Mouse (Mus musculus) intestine, embryonic 16.5 days (tissue): Measurements from ENCODE around the gene Jmjd6. TPM values are rescaled to one million over a fixed set of nuclear protein-coding genes. Genes with fewer than 3 reads are reported as not detected.
A peak's percentile ranks its signal among the peaks of the same experiment; 100 is the strongest.

ENCODE experiments used
- ATAC-seq: fragments of 200-750 bp; cut with Nextera tagmentation; 2 replicates; pipeline ENCODE4 v1.8.0; 2017; ENCODE audit warnings: moderate TSS enrichment, moderate library complexity
- H3K27ac ChIP-seq: fragments of 300-500 bp; sonication (generic); 2 replicates; pipeline ENCODE4 v1.5.1; 2014; ENCODE audit warnings: mild to moderate bottlenecking, low read length
- H3K27me3 ChIP-seq: fragments of 300-500 bp; sonication (generic); replicated peaks from 2 replicates; pipeline ENCODE4 v1.6.1; 2014; ENCODE audit warnings: low read length, control low read depth, mixed read lengths; ENCODE audit not compliant: control insufficient read depth, insufficient read depth
- H3K36me3 ChIP-seq: fragments of 300-500 bp; sonication (generic); 2 replicates; pipeline ENCODE4 v1.6.1; 2014; ENCODE audit warnings: low read length, control low read depth; ENCODE audit not compliant: control insufficient read depth, insufficient read depth
- H3K4me1 ChIP-seq: fragments of 300-500 bp; sonication (generic); 2 replicates; pipeline ENCODE4 v1.6.1; 2014; ENCODE audit warnings: low read length, control low read depth, mixed read lengths; ENCODE audit not compliant: control insufficient read depth, insufficient read depth
- H3K4me2 ChIP-seq: fragments of 300-500 bp; sonication (generic); 2 replicates; pipeline ENCODE4 v1.6.1; 2014; ENCODE audit warnings: low read depth, low read length, control low read depth
- H3K4me3 ChIP-seq: fragments of 300-500 bp; sonication (generic); 2 replicates; pipeline ENCODE4 v1.5.1; 2014; ENCODE audit warnings: mild to moderate bottlenecking, low read length
- H3K9ac ChIP-seq: fragments of 300-500 bp; sonication (generic); 2 replicates; pipeline ENCODE4 v1.6.1; 2014; ENCODE audit warnings: low read depth, low read length
- H3K9me3 ChIP-seq: fragments of 300-500 bp; sonication (generic); 2 replicates; pipeline ENCODE4 v1.6.1; 2016; ENCODE audit warnings: low read length, control low read depth; ENCODE audit not compliant: control insufficient read depth
- whole genome bisulfite sequencing: fragments of 180-500 bp; shearing (Covaris S2); extraction: QIAGEN DNeasy Blood & Tissue Kit; methylation state at CpG from one replicate; pipeline ENCODE4 v1.1.7; 2014; 5-methylcytosine and 5-hydroxymethylcytosine counted together
- polyA plus RNA-seq: library from polyadenylated mRNA; unstranded; fragments of >200 nt; fragmentation: Nextera tagmentation; extraction: Ambion mirVana; gene quantifications from 2 replicates; pipeline ENCODE4 v1.2.1, GENCODE M21; 2015

The Jmjd6 gene
- polyA plus RNA-seq: 86.7 and 91.2 TPM in 2 replicates

DNA sequence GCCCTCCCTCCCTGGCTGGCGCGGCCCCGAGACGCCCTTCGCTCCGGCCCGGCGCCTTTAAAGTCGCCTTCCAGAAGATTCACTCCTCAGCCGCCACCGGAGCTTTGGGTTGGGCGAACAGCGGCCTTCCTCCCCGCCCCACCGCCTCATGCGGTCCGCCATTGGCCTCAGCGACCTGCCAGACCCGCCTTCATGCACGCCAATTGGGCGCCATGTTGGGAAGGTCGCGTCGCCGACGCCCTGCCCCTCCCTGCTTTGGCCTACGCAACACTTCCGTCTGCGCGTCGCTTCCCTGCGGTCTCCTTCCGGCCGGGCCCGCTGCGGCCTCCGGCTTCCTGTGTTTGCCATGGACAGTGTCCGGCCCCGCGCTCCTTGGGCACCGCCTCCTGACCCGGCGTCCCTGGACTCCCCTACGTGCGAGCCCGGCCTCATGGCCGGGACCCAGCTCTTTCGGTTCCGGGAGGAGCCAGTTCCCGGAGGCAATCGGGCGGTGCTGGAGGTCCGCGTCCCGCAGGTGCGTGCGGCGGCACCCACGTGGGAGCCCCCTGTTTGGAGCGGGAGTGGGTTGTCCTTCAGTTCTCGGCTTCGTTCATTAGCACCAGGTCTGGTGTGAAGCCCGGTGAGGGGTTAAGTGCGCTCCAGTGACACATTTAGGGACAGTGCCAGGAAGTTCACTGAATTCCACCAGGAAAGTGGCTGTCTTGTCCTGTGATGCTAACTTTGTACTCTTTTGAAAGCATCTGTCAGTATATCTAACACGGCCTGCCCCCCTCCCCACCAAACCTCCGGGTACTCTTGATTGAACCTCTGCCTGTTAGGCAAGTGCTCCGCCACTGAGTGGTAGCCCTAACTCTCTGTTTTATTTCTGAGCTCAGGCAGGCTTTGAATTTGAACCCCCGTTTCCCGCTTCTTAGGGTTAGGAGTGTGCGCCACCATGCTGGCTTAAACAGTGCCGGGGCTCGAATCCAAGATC lies at the start of gene Jmjd6, which contains the start of gene Mettl23:
TSS of gene Jmjd6 (minus strand) at position 189 of the 973 bp plus-strand sequence.
TSS of gene Mettl23 (plus strand) at position 18 of the 973 bp plus-strand sequence.
- Histone ChIP-seq H3K27me3 (no peaks in the 10 kb centered on the region), H3K4me3 (peak within 1 kb of the TSS; percentile 84), H3K9me3 (no peaks in the 10 kb centered on the region), H3K4me2 (peak within 1 kb of the TSS; percentile 82), H3K36me3 (peaks cover 19% of the 10 kb centered on the region; the same call in 1 of the 2 replicates), H3K9ac (peak within 1 kb of the TSS; percentile 96), H3K4me1 (peaks cover 39% of the 10 kb centered on the region), H3K27ac (peak within 1 kb of the TSS; percentile 100)
- WGBS: under 1% methylated on average over 72 of the region's 72 CpGs
- ATAC-seq: peak; percentile 96

DNA sequence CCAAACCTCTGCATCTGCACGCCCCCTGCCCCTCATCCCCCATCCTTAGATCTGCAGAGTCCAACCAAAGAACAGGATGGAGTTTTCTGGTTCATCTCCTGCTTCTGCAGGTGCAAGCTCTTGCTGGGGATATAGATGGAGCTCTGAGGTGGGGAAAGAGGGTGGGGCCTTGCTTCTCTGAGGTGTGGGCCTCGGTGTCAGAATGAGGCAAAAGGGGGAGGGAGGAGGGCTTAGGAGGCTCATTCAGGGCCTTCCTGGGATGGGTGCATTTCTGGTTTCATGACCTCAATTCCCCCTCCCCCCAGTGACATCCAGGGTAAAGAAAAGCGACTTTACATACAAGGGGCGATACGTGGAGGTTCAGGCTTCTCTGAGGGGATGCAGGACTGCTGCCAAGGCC lies 43.9 kb upstream of the Jmjd6 start:
- H3K36me3 ChIP-seq: no peaks in the 10 kb centered on the region
- no peak overlapping the region for H3K27ac ChIP-seq
- no peak overlapping the region for H3K4me3 ChIP-seq
- no peak overlapping the region for H3K4me2 ChIP-seq
- H3K9ac ChIP-seq: no peak overlapping the region
- 63% methylated on average over 5 of the region's 5 CpGs for WGBS
- no peaks in the 10 kb centered on the region; the same call in 1 of the 2 replicates for H3K27me3 ChIP-seq
- H3K4me1 ChIP-seq: no peaks in the 10 kb centered on the region
- H3K9me3 ChIP-seq: no peaks in the 10 kb centered on the region
- ATAC-seq: no peak

DNA sequence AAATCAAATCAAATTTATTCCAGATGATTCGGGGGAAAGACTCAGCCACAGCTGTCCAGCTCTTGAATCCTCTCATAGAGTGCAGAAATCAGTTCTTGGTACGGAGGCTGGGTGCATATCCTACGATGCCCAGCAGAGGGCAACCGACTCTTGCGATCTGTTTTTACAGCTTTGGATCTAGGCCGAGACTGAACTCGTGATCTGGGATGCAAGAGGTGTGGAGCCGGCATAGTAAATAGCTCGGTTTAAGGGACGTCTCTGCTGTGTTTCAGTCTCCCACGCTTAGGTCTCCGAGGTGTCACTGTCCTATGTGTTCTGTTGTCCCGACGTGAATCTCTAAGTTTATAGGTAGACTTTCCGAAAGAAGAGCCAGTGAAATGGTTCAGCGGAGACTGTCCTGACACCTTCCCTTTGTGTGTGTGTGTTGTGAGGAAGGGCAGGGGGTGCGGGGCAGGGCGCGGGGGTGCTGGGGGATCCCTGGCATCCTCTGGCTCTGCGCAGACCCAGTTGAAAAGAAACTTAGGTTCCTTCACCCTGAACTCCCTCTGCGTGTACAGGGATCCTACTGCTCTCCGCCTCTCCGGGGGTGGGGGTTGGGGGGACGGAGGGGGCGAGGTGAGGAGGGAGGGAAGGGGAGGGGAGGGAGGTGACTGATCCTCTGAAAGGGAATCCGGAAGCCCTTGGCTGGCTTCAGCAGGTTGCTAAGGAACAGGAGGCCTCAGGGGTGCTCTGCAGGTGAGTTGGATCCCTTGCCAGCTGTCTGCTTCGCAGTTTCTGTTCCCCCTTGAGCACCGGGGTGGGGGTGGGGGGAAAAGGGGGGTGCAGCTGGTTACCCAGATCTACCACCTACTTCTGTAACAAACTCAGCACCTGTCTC lies 42.3 kb upstream of the Jmjd6 start:
- Histone ChIP-seq H3K27me3 (no peaks in the 10 kb centered on the region; the same call in 1 of the 2 replicates), H3K4me3 (peak overlapping the region; percentile 26), H3K4me2 (peak overlapping the region; percentile 47), H3K9ac (peak overlapping the region; percentile 2; the same call in 1 of the 2 replicates), H3K4me1 (no peaks in the 10 kb centered on the region), H3K27ac (no peak overlapping the region), H3K9me3 (no peaks in the 10 kb centered on the region), H3K36me3 (no peaks in the 10 kb centered on the region)
- WGBS: 4% methylated on average over 27 of the region's 28 CpGs
- peak; percentile 59 for ATAC-seq

DNA sequence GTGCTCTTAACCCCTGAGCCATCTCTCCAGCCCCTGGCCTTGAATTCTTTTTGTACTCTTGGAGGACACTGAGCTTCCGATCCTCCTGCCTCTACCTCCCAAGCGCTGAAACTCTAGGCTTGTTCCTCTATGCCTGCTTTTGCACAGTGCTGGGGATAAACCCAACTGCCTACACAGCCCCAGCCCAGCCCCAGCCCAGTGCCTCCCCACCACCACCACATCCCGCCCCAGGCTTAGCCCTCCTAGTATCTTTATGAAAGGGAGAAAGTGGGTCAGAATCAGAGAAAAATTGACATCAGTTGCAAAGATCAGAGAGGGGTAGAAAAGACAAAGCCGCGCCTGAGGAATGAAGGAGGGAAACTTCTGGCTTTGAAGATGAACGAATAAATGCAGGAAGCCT lies 40.8 kb upstream of the Jmjd6 start:
- no peaks in the 10 kb centered on the region for H3K36me3 ChIP-seq
- no peak overlapping the region for H3K27ac ChIP-seq
- no peak overlapping the region for H3K4me3 ChIP-seq
- H3K4me1 ChIP-seq: no peaks in the 10 kb centered on the region
- WGBS: 81% methylated on average over 6 of the region's 6 CpGs
- H3K4me2 ChIP-seq: no peak overlapping the region
- no peaks in the 10 kb centered on the region; the same call in 1 of the 2 replicates for H3K27me3 ChIP-seq
- H3K9me3 ChIP-seq: no peaks in the 10 kb centered on the region
- ATAC-seq: no peak
- H3K9ac ChIP-seq: no peak overlapping the region

DNA sequence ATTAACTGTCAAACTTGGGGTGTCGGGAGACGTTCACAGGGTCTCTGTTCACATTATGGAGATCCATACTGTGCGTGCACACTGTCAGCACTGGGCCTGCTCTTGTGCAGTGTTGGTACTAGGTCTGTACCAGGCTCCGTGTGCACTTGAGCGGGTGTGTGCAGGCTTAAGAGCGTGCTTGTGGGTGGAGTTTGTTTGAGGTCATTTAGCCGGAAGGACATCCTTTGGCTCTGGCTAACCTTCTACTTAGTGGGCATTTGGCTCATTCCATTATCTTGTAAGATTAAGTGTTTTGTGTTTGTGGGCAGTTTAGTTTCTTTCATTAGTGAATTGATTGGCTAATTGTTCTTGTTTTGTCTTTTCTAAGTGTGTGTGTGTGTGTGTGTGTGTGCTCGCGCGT lies 39.2 kb upstream of the Jmjd6 start:
- H3K27ac ChIP-seq: no peak overlapping the region
- no peaks in the 10 kb centered on the region for H3K9me3 ChIP-seq
- 77% methylated on average over 10 of the region's 10 CpGs for WGBS
- no peak for ATAC-seq
- no peak overlapping the region for H3K4me2 ChIP-seq
- H3K36me3 ChIP-seq: no peaks in the 10 kb centered on the region
- H3K9ac ChIP-seq: no peak overlapping the region
- H3K27me3 ChIP-seq: no peaks in the 10 kb centered on the region; the same call in 1 of the 2 replicates
- no peaks in the 10 kb centered on the region for H3K4me1 ChIP-seq
- no peak overlapping the region for H3K4me3 ChIP-seq

DNA sequence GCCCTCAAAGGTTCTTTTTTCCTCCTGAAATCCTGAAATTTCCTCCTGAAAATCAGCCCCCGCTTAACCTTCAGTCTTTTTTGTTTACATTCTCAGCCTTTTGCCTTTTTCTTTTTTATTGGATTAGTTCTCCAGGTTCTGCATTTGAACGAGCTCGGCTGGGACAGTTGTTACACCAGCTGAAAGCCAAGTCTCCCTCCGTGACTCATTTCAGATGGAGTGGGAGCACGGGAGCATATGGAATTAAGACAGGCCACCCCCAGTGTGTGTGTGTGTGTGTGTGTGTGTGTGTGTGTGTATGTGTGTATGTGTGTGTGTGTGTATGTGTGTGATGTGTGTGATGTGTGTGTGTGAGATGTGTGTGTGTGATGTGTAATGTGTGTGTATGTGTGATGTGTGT lies 38.2 kb upstream of the Jmjd6 start:
- H3K4me3 ChIP-seq: no peak overlapping the region
- H3K4me1 ChIP-seq: no peaks in the 10 kb centered on the region
- no peak overlapping the region for H3K27ac ChIP-seq
- no peak overlapping the region for H3K4me2 ChIP-seq
- no peaks in the 10 kb centered on the region for H3K9me3 ChIP-seq
- H3K9ac ChIP-seq: no peak overlapping the region
- H3K27me3 ChIP-seq: no peaks in the 10 kb centered on the region
- no peak for ATAC-seq
- no peaks in the 10 kb centered on the region for H3K36me3 ChIP-seq
- WGBS: 59% methylated on average over 5 of the region's 5 CpGs

DNA sequence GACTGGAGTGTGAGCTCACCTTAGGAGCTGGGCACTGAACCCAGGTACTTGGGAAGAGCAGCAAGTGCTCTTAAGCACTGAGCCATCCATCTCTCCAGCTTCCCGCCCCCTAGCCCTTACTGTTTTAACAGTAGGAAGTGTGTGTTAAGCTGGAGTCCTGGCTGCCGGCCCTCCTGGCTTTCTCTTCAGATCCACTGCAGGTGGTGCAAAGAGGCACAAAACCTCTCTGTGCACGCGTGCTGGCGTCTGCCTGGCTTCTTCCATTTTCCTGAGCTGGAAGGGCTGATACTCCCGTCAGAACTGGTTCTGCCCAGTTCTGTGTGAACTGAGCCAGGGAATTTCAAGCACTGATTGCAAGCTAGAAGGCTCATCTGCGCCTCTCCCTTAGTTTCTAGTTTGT lies 37.6 kb upstream of the Jmjd6 start:
- no peak for ATAC-seq
- no peaks in the 10 kb centered on the region for H3K27me3 ChIP-seq
- no peak overlapping the region for H3K27ac ChIP-seq
- H3K4me2 ChIP-seq: no peak overlapping the region
- H3K9me3 ChIP-seq: no peaks in the 10 kb centered on the region
- 66% methylated on average over 7 of the region's 7 CpGs for WGBS
- H3K9ac ChIP-seq: no peak overlapping the region
- no peak overlapping the region for H3K4me3 ChIP-seq
- H3K4me1 ChIP-seq: no peaks in the 10 kb centered on the region
- no peaks in the 10 kb centered on the region for H3K36me3 ChIP-seq

DNA sequence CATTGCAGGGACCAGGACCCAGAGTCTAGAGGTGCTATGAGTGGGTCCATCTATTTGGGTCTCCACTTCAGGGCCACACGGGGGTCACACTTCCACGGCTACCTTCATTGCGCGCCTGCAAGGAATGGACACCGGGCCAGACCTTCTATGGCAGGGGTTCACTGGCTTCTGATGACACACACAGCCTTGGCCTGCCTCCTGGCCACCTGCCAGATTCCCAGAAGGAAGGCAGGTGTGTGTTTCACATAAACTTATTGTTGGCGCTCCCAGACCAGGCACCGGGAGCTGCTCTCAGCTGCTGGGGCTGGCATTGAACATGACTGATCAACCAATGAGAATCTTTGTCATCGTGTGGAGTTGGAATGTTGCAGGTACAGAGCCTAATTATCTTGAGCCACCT lies 35.2 kb upstream of the Jmjd6 start:
- Histone ChIP-seq H3K36me3 (0 out of 2 replicates have a peak, but pooled peaks cover 9% of the 10 kb centered on the region), H3K4me1 (no peaks in the 10 kb centered on the region), H3K4me2 (no peak overlapping the region), H3K27ac (no peak overlapping the region), H3K9me3 (no peaks in the 10 kb centered on the region), H3K9ac (no peak overlapping the region), H3K4me3 (no peak overlapping the region), H3K27me3 (no peaks in the 10 kb centered on the region)
- 0 out of 2 replicates have a peak, but pooled peaks have one; percentile 21 for ATAC-seq
- 85% methylated on average over 8 of the region's 8 CpGs for WGBS

DNA sequence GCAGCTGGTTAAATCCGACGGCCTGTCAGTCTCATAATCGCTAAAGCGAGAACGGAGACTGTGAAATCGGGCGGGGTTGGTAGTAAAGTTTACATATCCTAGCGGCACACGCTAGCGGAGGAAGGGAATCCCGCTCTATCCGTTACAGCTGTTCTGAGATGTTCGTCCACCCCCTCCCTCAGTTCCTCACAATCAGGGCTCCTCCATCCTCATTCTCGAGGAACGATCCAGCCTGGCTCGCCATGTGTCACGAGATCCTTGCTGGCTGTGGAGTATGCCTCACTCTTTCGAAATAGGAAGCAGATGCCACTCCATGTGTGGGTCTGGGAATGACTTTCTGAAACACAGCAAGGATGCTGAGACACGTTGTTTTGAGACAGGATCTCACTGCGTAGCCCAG lies 30.7 kb upstream of the Jmjd6 start:
- no peaks in the 10 kb centered on the region for H3K9me3 ChIP-seq
- 87% methylated on average over 20 of the region's 20 CpGs for WGBS
- no peak overlapping the region for H3K4me3 ChIP-seq
- ATAC-seq: no peak
- H3K27ac ChIP-seq: no peak overlapping the region
- H3K27me3 ChIP-seq: no peaks in the 10 kb centered on the region
- H3K4me2 ChIP-seq: no peak overlapping the region
- no peak overlapping the region for H3K9ac ChIP-seq
- H3K4me1 ChIP-seq: no peaks in the 10 kb centered on the region
- 0 out of 2 replicates have a peak, but pooled peaks cover 13% of the 10 kb centered on the region for H3K36me3 ChIP-seq
